Mouse (Mus musculus) neural tube, embryonic 12.5 days (tissue): ENCODE results near the gene Thap7. TPM values are rescaled to one million over a fixed set of nuclear protein-coding genes. Genes with fewer than 3 reads are reported as not detected.

Source experiments
- ATAC-seq: fragments of 200-750 bp; cut with Nextera tagmentation; 2 replicates; pipeline ENCODE4 v1.8.0; 2017; ENCODE audit warnings: low read depth, mild to moderate bottlenecking, moderate TSS enrichment, moderate library complexity; ENCODE audit not compliant: low FRiP score
- H3K27ac ChIP-seq: fragments of 300-500 bp; sonication (generic); 2 replicates; pipeline ENCODE4 v1.5.1; 2016
- H3K27me3 ChIP-seq: fragments of 300-500 bp; sonication (generic); replicated peaks from 2 replicates; pipeline ENCODE4 v1.6.1; 2016; ENCODE audit warnings: mild to moderate bottlenecking
- H3K36me3 ChIP-seq: fragments of 300-500 bp; sonication (generic); 2 replicates; pipeline ENCODE4 v1.6.1; 2016; ENCODE audit warnings: mild to moderate bottlenecking
- H3K4me1 ChIP-seq: fragments of 300-500 bp; sonication (generic); 2 replicates; pipeline ENCODE4 v1.6.1; 2016
- H3K4me2 ChIP-seq: fragments of 300-500 bp; sonication (generic); replicated peaks from 2 replicates; pipeline ENCODE4 v1.6.1; 2016; ENCODE audit warnings: mild to moderate bottlenecking
- H3K4me3 ChIP-seq: fragments of 300-500 bp; sonication (generic); 2 replicates; pipeline ENCODE4 v1.5.1; 2016
- H3K9ac ChIP-seq: fragments of 300-500 bp; sonication (generic); 2 replicates; pipeline ENCODE4 v1.6.1; 2016; ENCODE audit warnings: mild to moderate bottlenecking
- H3K9me3 ChIP-seq: fragments of 300-500 bp; sonication (generic); 2 replicates; pipeline ENCODE4 v1.6.1; 2016; ENCODE audit warnings: mild to moderate bottlenecking
- WGBS: fragments of 180-500 bp; shearing (Covaris S2); methylation state at CpG from one replicate; pipeline ENCODE4 v1.1.7; 2016; 5-methylcytosine and 5-hydroxymethylcytosine counted together
- polyA plus RNA-seq: library from polyadenylated mRNA; unstranded; fragments of >200 nt; fragmentation: Nextera tagmentation; extraction: Ambion mirVana; gene quantifications from 2 replicates; pipeline ENCODE4 v1.2.1, GENCODE M21; 2016

Thap7 gene
- 62.7 and 71.0 TPM in 2 replicates for polyA plus RNA-seq

DNA sequence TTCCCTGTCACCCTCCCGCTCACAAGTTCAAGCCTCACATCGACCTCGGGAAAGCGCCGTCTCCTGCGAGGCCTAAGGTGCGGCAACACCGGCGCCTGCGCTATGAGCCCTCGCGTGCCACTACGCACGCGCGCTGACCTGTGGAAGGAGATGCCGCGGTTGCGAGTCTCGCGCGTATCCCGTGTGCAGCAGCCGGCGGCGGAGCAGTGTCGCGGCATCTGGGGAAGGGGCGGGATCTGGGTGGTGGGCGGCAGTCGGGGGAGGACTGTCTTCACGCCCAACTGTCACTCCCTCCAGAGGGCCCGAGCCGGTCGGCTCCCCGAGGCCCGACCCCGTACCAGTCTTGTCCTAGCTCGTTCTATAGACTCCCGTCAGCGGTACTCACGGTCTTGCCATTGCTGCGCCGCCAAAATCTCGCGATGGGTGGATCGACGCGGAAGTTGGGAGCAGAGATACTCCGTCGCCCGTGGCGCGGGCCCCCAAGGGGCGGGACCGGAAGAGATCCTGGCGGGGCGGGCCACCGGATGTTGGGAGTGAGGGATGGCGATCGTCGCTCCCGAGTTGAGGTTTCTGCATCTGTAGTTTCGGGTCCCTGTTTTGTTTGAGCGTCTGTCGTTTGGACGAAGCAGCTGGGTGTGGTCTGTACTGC lies at the start of gene Thap7:
Gene Thap7, minus strand, starts transcription at position 497 of the 649 bp plus-strand sequence.
- WGBS, result under 1% methylated on average over 67 of the region's 67 CpGs
- H3K27ac ChIP-seq, result peak within 1 kb of the TSS; percentile 72
- no peaks in the 10 kb centered on the region for H3K9me3 ChIP-seq
- peak; percentile 96 for ATAC-seq
- peaks cover 16% of the 10 kb centered on the region for H3K4me1 ChIP-seq
- peak within 1 kb of the TSS; percentile 60 for H3K4me3 ChIP-seq
- peaks cover 32% of the 10 kb centered on the region for H3K36me3 ChIP-seq
- peak within 1 kb of the TSS; percentile 79 for H3K9ac ChIP-seq
- H3K4me2 ChIP-seq, result peak within 1 kb of the TSS; percentile 84
- no peaks in the 10 kb centered on the region for H3K27me3 ChIP-seq

DNA sequence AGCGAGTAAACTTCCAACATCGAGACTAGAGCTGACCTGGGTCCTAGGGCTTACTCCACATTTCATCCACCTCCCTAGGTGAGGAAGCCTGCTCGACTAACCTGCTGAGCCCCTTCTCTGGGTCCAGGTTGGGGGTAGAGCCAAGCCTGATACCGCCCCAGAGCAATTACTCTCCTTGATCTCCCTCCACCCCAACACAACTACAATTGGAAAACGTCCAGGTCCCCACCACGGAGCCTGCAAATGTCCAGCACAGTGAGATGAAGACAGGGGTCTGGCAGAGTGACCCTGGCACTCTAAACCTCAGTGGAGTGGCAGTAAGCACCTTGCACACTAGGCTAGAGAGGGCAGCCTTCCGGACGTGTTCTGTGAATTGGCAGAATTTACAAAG lies 45.9 kb upstream of the Thap7 start:
- Histone ChIP-seq H3K9ac (peak overlapping the region; percentile 59), H3K4me2 (peak overlapping the region; percentile 73), H3K27me3 (peaks cover 37% of the 10 kb centered on the region), H3K4me3 (peak overlapping the region; percentile 46), H3K9me3 (no peaks in the 10 kb centered on the region), H3K27ac (no peak overlapping the region), H3K4me1 (peaks cover 10% of the 10 kb centered on the region; the same call in 1 of the 2 replicates), H3K36me3 (no peaks in the 10 kb centered on the region)
- no peak for ATAC-seq
- 13% methylated on average over 8 of the region's 8 CpGs for WGBS

DNA sequence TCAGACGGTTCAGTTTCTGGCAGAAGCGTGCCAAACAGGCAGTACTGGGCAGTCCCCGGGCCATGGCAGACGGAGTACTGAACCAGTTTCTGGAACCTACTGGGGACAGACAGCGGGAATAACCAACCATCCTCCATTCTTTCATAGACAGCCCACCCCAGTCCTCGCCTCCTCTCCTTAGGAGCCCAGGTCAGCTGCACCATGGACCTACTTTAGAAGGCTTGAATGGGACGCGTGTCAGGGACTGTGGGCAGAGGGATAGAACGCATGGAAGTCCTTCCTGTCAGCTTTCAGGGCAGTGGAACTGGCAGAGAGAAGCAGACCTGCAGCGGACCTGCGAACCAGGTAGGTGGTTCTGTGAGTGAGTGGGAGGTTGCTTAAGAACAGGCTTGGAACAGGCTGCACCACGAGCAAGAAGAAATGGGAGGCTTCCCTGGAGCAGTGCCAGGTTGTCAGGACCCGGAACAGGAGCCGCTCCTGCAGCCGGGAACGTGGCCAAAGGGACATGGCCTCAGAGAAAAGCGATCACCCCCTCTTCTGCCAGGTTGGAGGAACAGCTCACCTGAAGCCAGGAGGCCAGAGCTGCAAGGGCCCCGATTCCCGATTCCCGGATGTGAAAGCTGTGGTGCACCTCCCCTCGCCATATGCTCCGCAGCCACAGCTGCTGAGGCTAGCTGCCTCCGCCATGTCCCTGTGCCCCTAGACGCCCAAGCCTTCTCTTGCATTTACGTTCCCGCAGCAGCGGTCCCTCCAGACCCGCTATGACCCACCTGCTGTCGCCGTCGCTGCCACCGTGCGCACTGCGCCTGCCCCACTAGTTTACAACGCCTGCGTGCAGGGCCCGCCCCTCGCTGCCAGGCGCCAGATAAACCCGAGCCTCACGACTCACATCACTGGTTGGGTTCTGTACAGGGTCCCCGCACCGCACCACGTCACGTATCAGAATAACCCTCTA lies 45.2 kb upstream of the Thap7 start:
- peaks cover 40% of the 10 kb centered on the region for H3K27me3 ChIP-seq
- no peak overlapping the region; the same call in 1 of the 2 replicates for H3K27ac ChIP-seq
- H3K9ac ChIP-seq, result peak overlapping the region; percentile 59
- peak; percentile 41; the same call in 1 of the 2 replicates for ATAC-seq
- WGBS, result 14% methylated on average over 45 of the region's 45 CpGs
- H3K4me1 ChIP-seq, result peaks cover 10% of the 10 kb centered on the region; the same call in 1 of the 2 replicates
- H3K9me3 ChIP-seq, result no peaks in the 10 kb centered on the region
- H3K4me3 ChIP-seq, result peak overlapping the region; percentile 46
- H3K36me3 ChIP-seq, result no peaks in the 10 kb centered on the region
- H3K4me2 ChIP-seq, result peak overlapping the region; percentile 73

DNA sequence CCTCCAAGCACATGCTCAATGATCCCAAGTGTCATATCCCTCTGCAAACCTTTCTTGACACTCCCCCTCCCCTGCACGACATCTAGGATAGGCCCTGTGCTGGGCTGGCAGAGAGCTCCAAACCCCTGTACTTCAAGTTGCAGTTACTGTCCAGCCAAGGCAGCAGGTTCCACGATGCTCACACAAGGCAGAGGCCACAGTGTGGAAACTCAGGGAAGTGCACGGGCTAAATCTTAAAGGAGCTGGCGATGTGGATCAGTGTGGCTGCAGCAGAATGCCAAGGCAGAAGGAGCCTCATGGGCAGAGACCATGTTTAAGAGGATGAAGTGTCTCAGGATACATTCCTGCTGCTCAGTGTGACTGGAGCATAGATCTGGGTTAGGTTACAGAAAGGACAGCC lies 35.2 kb upstream of the Thap7 start:
- no peak overlapping the region for H3K4me2 ChIP-seq
- WGBS, result 35% methylated on average over 4 of the region's 4 CpGs
- H3K4me1 ChIP-seq, result peaks cover 10% of the 10 kb centered on the region
- no peak overlapping the region for H3K4me3 ChIP-seq
- no peak overlapping the region for H3K27ac ChIP-seq
- H3K27me3 ChIP-seq, result peaks cover 12% of the 10 kb centered on the region; the same call in 1 of the 2 replicates
- H3K9me3 ChIP-seq, result no peaks in the 10 kb centered on the region
- no peak for ATAC-seq
- no peaks in the 10 kb centered on the region for H3K36me3 ChIP-seq
- H3K9ac ChIP-seq, result no peak overlapping the region

- Histone ChIP-seq H3K36me3 (no peaks in the 10 kb centered on the region), H3K9me3 (no peaks in the 10 kb centered on the region), H3K27me3 (peaks cover 21% of the 10 kb centered on the region), H3K4me2 (no peak overlapping the region), H3K9ac (no peak overlapping the region), H3K4me3 (no peak overlapping the region), H3K4me1 (peaks cover 18% of the 10 kb centered on the region), H3K27ac (no peak overlapping the region)
- WGBS, result 71% methylated on average over 3 of the region's 3 CpGs
- no peak for ATAC-seq
These were observed 33.8 kb upstream of the Thap7 start for GRCm38 (mm10) chr16:17564771-17565170.

GRCm38 (mm10) chr16:17564221-17564620 lies 33.3 kb upstream of the Thap7 start:
- no peak for ATAC-seq
- H3K9ac ChIP-seq, result no peak overlapping the region
- no peak overlapping the region for H3K27ac ChIP-seq
- H3K9me3 ChIP-seq, result no peaks in the 10 kb centered on the region
- WGBS, result 81% methylated on average over 2 of the region's 2 CpGs
- H3K36me3 ChIP-seq, result no peaks in the 10 kb centered on the region
- peaks cover 21% of the 10 kb centered on the region for H3K27me3 ChIP-seq
- no peak overlapping the region for H3K4me3 ChIP-seq
- no peak overlapping the region for H3K4me2 ChIP-seq
- peaks cover 18% of the 10 kb centered on the region for H3K4me1 ChIP-seq

DNA sequence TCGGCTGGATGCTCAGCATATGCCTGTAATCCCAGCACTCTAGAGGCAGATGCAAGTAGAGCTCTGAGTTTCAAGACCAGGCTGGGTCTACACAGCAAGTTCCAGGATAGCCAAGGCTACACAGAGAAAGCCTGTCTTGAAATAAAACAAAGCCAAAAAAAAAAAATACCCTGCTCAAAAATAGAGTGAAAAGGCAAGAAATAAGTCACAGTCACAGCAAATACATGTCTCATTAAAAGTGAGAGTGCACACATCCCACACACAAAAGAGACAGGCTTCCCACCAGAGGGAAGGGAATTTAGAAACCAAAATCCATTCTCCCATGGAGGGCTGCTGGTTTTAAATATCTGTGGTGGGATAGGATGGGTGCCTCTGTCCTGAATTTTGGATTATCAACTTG lies 32.6 kb upstream of the Thap7 start:
- ATAC-seq, result no peak
- Histone ChIP-seq H3K9ac (no peak overlapping the region), H3K36me3 (no peaks in the 10 kb centered on the region), H3K4me2 (no peak overlapping the region), H3K27me3 (peaks cover 21% of the 10 kb centered on the region), H3K4me3 (no peak overlapping the region), H3K27ac (no peak overlapping the region), H3K9me3 (no peaks in the 10 kb centered on the region), H3K4me1 (peaks cover 24% of the 10 kb centered on the region)
- WGBS, result 39% methylated on average over 1 of the region's 1 CpGs

GRCm38 (mm10) chr16:17561751-17562208 lies 30.8 kb upstream of the Thap7 start, which contains the start of gene P2rx6:
P2rx6 (plus strand) TSS chr16:17561885.
- Histone ChIP-seq H3K9ac (no peak within 1 kb of the TSS), H3K27me3 (peaks cover 25% of the 10 kb centered on the region), H3K36me3 (no peaks in the 10 kb centered on the region), H3K4me1 (peaks cover 31% of the 10 kb centered on the region), H3K4me2 (peak within 1 kb of the TSS; percentile 57), H3K27ac (no peak within 1 kb of the TSS), H3K9me3 (no peaks in the 10 kb centered on the region), H3K4me3 (peak within 1 kb of the TSS; percentile 21)
- peak; percentile 12; the same call in 1 of the 2 replicates for ATAC-seq
- 3% methylated on average over 10 of the region's 10 CpGs for WGBS

DNA sequence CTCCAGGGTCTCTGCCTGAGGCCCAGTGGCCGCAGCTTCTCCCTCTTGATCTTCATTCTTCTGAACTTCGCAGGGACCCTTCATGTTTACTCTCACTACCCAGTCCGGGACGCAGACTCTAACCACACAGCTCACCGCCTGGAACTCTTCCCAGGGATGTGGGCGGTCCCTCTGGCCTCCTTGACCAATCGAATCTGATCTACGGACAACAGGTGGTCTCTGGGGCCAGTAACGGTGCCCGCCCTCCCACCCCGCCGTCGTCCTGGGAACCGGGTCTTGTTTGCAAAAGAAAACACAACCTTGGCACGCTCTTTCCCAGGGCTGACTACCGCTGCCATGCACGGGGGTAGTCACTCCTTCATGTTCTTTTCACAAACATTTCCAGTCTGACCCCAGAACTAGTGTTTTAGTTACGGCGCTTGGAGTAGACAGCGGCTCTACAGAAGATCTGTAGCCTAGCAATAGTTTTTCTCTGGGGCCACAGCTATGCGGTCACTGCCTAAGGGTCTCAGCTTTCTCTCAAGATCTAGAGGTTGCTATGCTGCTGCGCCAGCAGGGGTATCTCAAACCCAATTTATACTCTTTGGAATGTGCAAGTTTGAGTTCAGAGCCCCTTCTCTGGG lies 30.3 kb upstream of the Thap7 start, which contains the start of gene Lrrc74b:
Gene Lrrc74b, minus strand, starts transcription at position 120 of the 623 bp plus-strand sequence.
- Histone ChIP-seq H3K27me3 (peaks cover 25% of the 10 kb centered on the region), H3K9ac (no peak within 1 kb of the TSS), H3K4me1 (peaks cover 31% of the 10 kb centered on the region), H3K36me3 (no peaks in the 10 kb centered on the region), H3K9me3 (no peaks in the 10 kb centered on the region), H3K27ac (no peak within 1 kb of the TSS), H3K4me2 (peak within 1 kb of the TSS; percentile 57), H3K4me3 (peak within 1 kb of the TSS; percentile 21)
- WGBS, result 1% methylated on average over 22 of the region's 22 CpGs
- ATAC-seq, result peak; percentile 65

GRCm38 (mm10) chr16:17559396-17560027 lies 28.6 kb upstream of the Thap7 start:
- no peak overlapping the region for H3K9ac ChIP-seq
- H3K9me3 ChIP-seq, result no peaks in the 10 kb centered on the region
- 70% methylated on average over 9 of the region's 9 CpGs for WGBS
- no peak overlapping the region for H3K4me3 ChIP-seq
- H3K27me3 ChIP-seq, result peaks cover 25% of the 10 kb centered on the region
- no peaks in the 10 kb centered on the region for H3K36me3 ChIP-seq
- peak overlapping the region; percentile 35 for H3K4me2 ChIP-seq
- H3K4me1 ChIP-seq, result peaks cover 38% of the 10 kb centered on the region
- no peak overlapping the region for H3K27ac ChIP-seq
- no peak for ATAC-seq

GRCm38 (mm10) chr16:17558811-17559210 lies 27.9 kb upstream of the Thap7 start:
- Histone ChIP-seq H3K27ac (no peak overlapping the region), H3K4me3 (no peak overlapping the region), H3K9ac (0 out of 2 replicates have a peak overlapping the region, but pooled peaks have one; percentile 5), H3K4me1 (peaks cover 45% of the 10 kb centered on the region), H3K9me3 (no peaks in the 10 kb centered on the region), H3K4me2 (peak overlapping the region; percentile 35), H3K36me3 (no peaks in the 10 kb centered on the region), H3K27me3 (peaks cover 25% of the 10 kb centered on the region)
- WGBS, result under 1% methylated on average over 5 of the region's 5 CpGs
- ATAC-seq, result peak; percentile 45; the same call in 1 of the 2 replicates
